14 mouse cellular contexts compared by ENCODE assay signal in the genomic region with DNA sequence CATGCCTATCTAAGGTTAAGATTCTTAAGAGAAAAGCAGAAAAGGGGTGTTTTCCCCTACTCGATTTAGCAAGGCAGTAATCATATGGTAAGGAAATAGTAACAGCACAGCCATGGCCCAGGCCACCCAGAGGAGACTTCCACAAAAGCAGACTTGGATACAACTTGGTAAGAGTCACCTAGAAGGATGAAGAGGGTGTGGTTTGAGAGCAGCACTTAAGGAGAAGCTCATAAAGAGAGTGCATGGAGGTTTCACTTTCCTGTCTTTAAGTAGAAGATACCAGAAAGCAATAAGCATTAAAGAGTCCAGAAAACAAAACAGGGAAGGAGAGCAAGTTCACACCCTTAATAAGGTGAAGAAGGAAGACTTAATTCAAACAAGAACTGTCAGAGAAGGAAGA. TPM values are rescaled to one million over a fixed set of nuclear protein-coding genes. Genes with fewer than 3 reads are reported as not detected.
"Had no signal": no experiment of that assay in that cellular context is flagged by ENCODE, and none has a peak within 500 bp of the region (broad histone marks: within the 10 kb centered on the region; RNA-seq: fewer than 3 reads in every experiment).

No protein-coding gene starts in this region.

- H3K9me3 ChIP-seq: limb, embryonic 15.5 days; liver, embryonic 12.5 days; midbrain, embryonic 10.5 days; neural tube, embryonic 13.5 days; stomach, embryonic 15.5 days had no signal

- H3K9ac ChIP-seq: limb, embryonic 15.5 days; liver, embryonic 12.5 days; neural tube, embryonic 13.5 days; stomach, embryonic 15.5 days had no signal

- DNase-seq: kidney, adult 8-10 months; kidney, postnatal 10 days; layer of hippocampus, postnatal 36 days; lung, adult 18-20 months; midbrain, embryonic 14.5 days; retina, postnatal 1 day; right cerebral cortex, postnatal 4 days; thymus, postnatal 36 days had no signal

- H3K4me2 ChIP-seq: limb, embryonic 15.5 days; liver, embryonic 12.5 days; neural tube, embryonic 13.5 days; stomach, embryonic 15.5 days had no signal

- H3K36me3 ChIP-seq: limb, embryonic 15.5 days; liver, embryonic 12.5 days; midbrain, embryonic 10.5 days; neural tube, embryonic 13.5 days; stomach, embryonic 15.5 days had no signal

- H3K27ac ChIP-seq: limb, embryonic 15.5 days; liver, embryonic 12.5 days; midbrain, embryonic 10.5 days; neural tube, embryonic 13.5 days; stomach, embryonic 15.5 days had no signal

- H3K4me3 ChIP-seq: limb, embryonic 15.5 days; liver, embryonic 12.5 days; midbrain, embryonic 10.5 days; neural tube, embryonic 13.5 days; stomach, embryonic 15.5 days had no signal

- H3K27me3 ChIP-seq: limb, embryonic 15.5 days; liver, embryonic 12.5 days; neural tube, embryonic 13.5 days; stomach, embryonic 15.5 days had no signal

RNA-seq across cellular contexts. Expression of a gene that starts 10.5 kb away (rescaled TPM):
- total RNA-seq: monocyte, adult 5-6 weeks had no signal
